Mouse (Mus musculus) kidney, adult 2 months (tissue): Measurements from ENCODE around the gene Hist1h1c. TPM values are rescaled to one million over a fixed set of nuclear protein-coding genes. Genes with fewer than 3 reads are reported as not detected.
A peak's percentile ranks its signal among the peaks of the same experiment; 100 is the strongest.

Experiments used
- DNase-seq: peaks from one replicate; pipeline ENCODE4 v3.0.0; 2021
- H3K27ac ChIP-seq: fragments of 200-500 bp; 2 replicates; pipeline ENCODE4 v1.5.1; 2012; ENCODE audit warnings: low read depth, low read length, control low read depth, inconsistent platforms; ENCODE audit not compliant: insufficient read depth
- H3K27me3 ChIP-seq: fragments of 200-500 bp; replicated peaks from 2 replicates; pipeline ENCODE4 v1.6.1; 2012; ENCODE audit warnings: mild to moderate bottlenecking, moderate library complexity, low read length, inconsistent platforms; ENCODE audit not compliant: control insufficient read depth, insufficient read depth
- H3K36me3 ChIP-seq: fragments of 200-500 bp; 2 replicates; pipeline ENCODE4 v1.6.1; 2012; ENCODE audit warnings: mild to moderate bottlenecking, moderate library complexity, low read length, inconsistent platforms; ENCODE audit not compliant: control insufficient read depth, insufficient read depth
- H3K4me1 ChIP-seq: fragments of 200-500 bp; 2 replicates; pipeline ENCODE4 v1.6.1; 2011; ENCODE audit warnings: low read length; ENCODE audit not compliant: control insufficient read depth, insufficient read depth
- H3K4me3 ChIP-seq: fragments of 200-500 bp; 2 replicates; pipeline ENCODE4 v1.5.1; 2011; ENCODE audit warnings: mild to moderate bottlenecking, low read depth, low read length, control low read depth; ENCODE audit not compliant: insufficient read depth
- CTCF ChIP-seq: fragments of 200-500 bp; conservative IDR thresholded peaks from 2 replicates; pipeline ENCODE4 v1.5.1; 2011; ENCODE audit warnings: low read depth, mild to moderate bottlenecking, control low read depth, low read length, moderate library complexity, mixed read lengths; ENCODE audit not compliant: insufficient read depth, insufficient read length
- POLR2A ChIP-seq: fragments of 200-500 bp; IDR thresholded peaks from one replicate; pipeline ENCODE4 v1.6.1; 2011; ENCODE audit warnings: low read depth, low read length, control low read depth
- WGBS: fragments of 180-500 bp; shearing (Covaris S2); methylation state at CpG from one replicate; pipeline ENCODE4 v1.1.7; 2018; 5-methylcytosine and 5-hydroxymethylcytosine counted together
- polyA plus RNA-seq: library from polyadenylated mRNA; depleted of rRNA; stranded (reverse); fragments of >200 nt; gene quantifications from 2 replicates; pipeline ENCODE4 v1.2.3, GENCODE M21; 2012

Gene Hist1h1c
- polyA plus RNA-seq, 1 experiment, result 76.0 TPM

DNA sequence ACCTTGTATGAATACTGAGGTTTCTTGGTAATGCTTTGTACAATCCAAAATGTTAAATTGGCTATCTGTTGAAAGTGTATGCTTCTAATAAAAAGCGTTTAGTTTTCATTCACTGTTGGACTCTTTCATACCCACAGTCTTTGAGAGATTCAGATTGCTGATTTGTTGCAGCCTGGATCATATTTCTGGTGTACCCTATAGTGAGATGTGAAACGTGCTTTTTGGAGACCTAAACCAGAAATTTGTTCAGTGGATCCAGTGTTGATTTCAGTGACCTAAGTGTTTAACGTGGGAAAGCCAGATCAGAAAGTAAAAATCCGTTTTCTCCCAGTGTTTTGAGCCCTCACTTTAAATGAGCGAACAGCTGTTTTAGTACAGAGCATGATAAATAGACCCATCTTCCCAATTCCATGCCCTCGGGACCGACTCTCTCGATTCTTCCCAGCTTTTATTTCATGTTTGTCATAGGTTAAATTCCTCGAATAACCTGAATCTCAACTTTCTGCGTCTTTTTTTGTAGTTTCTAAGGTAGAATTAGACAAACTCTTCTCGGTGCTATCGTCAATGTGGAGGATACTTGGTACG is 1.7 kb downstream of the Hist1h1c start:
- Histone ChIP-seq H3K4me3 (peak overlapping the region; percentile 69), H3K27me3 (no peaks in the 10 kb centered on the region), H3K4me1 (peaks cover 4% of the 10 kb centered on the region; the same call in 1 of the 2 replicates), H3K36me3 (peaks cover 3% of the 10 kb centered on the region; the same call in 1 of the 2 replicates), H3K27ac (peak overlapping the region; percentile 97)
- DNase-seq, result no peak
- TF ChIP-seq POLR2A (no peak), CTCF (no peak)
- 17% methylated on average over 13 of the region's 13 CpGs for WGBS

DNA sequence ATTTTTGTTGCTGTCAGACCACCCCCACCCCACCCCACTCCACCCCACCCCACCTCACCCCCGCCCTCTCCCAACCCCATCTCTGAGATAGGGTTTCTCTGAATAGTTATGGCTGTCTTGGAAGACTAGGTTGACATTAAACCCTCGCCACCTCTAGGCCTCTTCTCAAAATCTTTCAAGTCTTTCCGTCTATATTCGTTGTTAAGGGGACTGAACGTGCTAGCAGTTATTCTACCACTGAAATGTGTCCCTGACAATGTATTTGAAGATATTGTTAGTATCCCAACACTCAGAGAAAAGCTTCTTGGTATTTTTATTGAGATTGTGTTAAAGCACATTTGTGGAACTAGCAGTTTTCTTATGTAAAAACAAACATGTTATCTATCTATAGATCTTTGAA is 2.3 kb downstream of the Hist1h1c start:
- TF ChIP-seq CTCF, result no peak
- TF ChIP-seq POLR2A, result no peak
- Histone ChIP-seq H3K36me3 (peaks cover 3% of the 10 kb centered on the region; the same call in 1 of the 2 replicates), H3K27ac (no peak overlapping the region), H3K4me3 (no peak overlapping the region), H3K4me1 (peaks cover 5% of the 10 kb centered on the region; the same call in 1 of the 2 replicates), H3K27me3 (no peaks in the 10 kb centered on the region)
- DNase-seq, result no peak
- 55% methylated on average over 5 of the region's 5 CpGs for WGBS

DNA sequence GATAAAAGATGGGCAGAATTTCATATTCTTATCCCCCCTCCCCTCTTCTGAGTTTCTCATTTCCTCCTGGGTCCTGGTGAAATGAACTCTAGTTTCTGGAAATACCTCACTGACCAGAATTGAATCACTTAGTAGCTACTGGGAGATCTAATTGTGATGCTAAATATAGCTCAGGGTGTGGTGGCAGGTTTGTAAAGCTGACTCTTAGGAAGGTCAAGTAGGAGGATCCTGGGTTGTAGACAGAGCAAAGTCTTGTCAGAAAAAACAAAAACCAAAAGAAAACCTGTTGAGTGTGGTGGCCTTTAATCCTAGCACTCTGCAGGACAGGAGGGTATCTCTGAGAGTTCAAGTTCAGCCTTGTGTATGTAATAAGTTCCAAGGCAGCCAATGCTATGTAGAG is 3.4 kb downstream of the Hist1h1c start:
- TF ChIP-seq POLR2A, result no peak
- no peak for TF ChIP-seq CTCF
- Histone ChIP-seq H3K4me1 (peaks cover 7% of the 10 kb centered on the region; the same call in 1 of the 2 replicates), H3K27me3 (no peaks in the 10 kb centered on the region), H3K4me3 (no peak overlapping the region), H3K36me3 (peaks cover 3% of the 10 kb centered on the region; the same call in 1 of the 2 replicates), H3K27ac (no peak overlapping the region)
- DNase-seq, result no peak

DNA sequence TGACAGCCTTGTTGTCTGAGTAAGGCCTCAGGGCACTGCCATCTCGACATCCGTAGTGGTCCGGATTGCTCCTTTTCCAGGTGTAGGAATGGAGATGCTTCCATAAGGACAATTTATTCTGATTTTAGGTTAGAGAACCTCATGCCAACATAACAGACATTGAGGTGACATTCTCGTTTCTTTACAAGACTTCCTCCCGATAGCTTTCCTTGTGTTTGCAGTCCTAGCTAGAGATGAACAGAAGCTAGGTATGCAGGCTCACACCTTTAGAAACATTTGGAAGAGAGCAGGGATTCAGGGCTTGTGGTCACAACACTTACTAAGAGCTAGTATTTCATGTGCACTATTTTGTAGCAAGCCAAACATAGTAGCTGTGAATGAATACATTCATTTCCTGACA is 4.6 kb downstream of the Hist1h1c start:
- peaks cover 7% of the 10 kb centered on the region; the same call in 1 of the 2 replicates for H3K4me1 ChIP-seq
- H3K4me3 ChIP-seq, result no peak overlapping the region
- H3K27me3 ChIP-seq, result no peaks in the 10 kb centered on the region
- no peak for DNase-seq
- TF ChIP-seq CTCF, result no peak
- no peak for TF ChIP-seq POLR2A
- no peak overlapping the region for H3K27ac ChIP-seq
- WGBS, result 83% methylated on average over 5 of the region's 5 CpGs
- peaks cover 3% of the 10 kb centered on the region; the same call in 1 of the 2 replicates for H3K36me3 ChIP-seq

DNA sequence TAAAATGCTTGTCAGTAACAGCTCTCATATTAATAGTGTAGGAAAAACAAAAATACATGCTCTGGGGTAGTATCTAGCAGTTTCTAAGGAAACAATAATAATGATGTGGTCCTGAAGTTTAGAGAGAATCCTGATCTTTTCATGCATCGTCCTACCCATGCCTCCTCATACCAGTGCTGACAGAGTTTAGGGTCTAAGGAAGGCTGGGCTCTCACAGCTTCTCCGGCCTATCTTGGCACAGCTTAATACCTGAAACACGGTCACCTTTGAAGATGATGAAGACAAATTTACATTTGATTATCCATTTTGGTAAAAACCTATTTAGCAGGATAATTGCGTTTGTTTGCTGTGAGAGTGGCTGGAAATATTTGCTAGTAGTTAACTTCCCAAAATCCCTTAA is 5.4 kb downstream of the Hist1h1c start:
- no peak for DNase-seq
- no peak overlapping the region for H3K27ac ChIP-seq
- no peak overlapping the region for H3K4me3 ChIP-seq
- 53% methylated on average over 4 of the region's 4 CpGs for WGBS
- peaks cover 3% of the 10 kb centered on the region; the same call in 1 of the 2 replicates for H3K36me3 ChIP-seq
- H3K4me1 ChIP-seq, result peaks cover 7% of the 10 kb centered on the region; the same call in 1 of the 2 replicates
- no peaks in the 10 kb centered on the region for H3K27me3 ChIP-seq
- no peak for TF ChIP-seq POLR2A
- no peak for TF ChIP-seq CTCF

DNA sequence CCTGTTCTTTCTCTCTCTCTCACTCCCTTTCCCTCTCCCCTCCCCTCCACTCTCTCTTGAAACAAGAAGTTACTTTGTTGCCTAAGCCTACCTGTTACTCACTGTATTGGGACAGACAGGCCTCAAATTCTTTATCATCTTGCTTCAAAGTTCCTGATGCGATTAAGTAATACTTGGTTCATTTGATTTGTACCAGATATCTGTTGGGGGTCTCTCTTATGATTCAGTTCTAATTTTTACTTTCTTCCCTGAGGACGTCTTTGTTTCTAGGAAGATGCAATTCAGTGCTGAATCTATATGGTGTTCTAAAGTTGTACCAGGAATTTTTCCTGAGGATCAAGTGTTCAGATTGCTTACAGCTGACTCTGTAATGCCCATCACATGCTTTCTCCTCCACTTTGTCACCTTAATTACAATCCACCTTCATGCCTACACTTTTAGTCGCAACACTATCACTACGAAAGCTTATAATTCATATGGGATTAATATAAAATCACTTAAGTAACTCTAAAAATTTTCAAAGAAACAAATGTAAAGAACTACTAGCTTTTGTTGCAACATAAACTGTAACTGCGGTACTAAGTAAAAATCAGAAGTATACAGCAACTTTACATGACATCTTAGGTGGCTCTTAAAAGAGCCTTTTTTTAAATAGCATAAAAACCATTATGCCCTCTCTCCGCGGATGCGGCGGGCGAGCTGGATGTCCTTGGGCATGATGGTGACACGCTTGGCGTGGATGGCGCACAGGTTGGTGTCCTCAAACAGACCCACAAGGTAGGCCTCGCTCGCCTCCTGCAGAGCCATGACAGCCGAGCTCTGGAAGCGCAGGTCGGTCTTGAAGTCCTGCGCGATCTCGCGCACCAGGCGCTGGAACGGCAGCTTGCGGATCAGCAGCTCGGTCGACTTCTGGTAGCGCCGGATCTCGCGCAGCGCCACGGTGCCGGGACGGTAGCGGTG is 6.1 kb downstream of the Hist1h1c start:
- WGBS, result 11% methylated on average over 26 of the region's 36 CpGs
- DNase-seq, result no peak
- Histone ChIP-seq H3K4me3 (no peak overlapping the region), H3K27ac (no peak overlapping the region), H3K27me3 (no peaks in the 10 kb centered on the region), H3K4me1 (peaks cover 7% of the 10 kb centered on the region; the same call in 1 of the 2 replicates), H3K36me3 (peaks cover 3% of the 10 kb centered on the region; the same call in 1 of the 2 replicates)
- TF ChIP-seq CTCF, result no peak
- no peak for TF ChIP-seq POLR2A
